Mouse (Mus musculus) cerebellum, adult 9-10 months (tissue): ENCODE measurements around the gene Fam192a.

Experiments
- DNase-seq: peaks from one replicate; pipeline ENCODE4 v3.0.0; 2022

Gene Fam192a

DNA sequence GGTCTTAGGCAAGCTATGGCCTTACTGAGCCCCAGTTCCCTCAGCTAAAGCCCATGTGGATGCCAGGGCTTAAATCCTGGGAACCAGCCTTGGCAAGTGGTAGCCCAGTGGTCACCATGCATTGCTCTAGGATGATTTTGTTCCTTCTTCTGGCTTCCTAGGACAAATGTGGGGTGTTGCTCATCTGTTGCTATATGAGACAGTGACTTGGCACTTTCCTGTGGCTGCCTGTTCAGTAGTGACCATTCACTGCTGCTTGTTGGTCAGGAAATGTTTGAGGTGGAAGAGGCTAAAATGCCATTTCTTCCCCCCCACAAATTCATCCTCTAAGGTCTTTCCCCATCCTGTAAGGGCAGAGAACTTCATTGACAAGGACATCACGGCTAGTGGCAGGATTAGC is 32.4 kb downstream of the Fam192a start:
- DNase-seq: no peak

DNA sequence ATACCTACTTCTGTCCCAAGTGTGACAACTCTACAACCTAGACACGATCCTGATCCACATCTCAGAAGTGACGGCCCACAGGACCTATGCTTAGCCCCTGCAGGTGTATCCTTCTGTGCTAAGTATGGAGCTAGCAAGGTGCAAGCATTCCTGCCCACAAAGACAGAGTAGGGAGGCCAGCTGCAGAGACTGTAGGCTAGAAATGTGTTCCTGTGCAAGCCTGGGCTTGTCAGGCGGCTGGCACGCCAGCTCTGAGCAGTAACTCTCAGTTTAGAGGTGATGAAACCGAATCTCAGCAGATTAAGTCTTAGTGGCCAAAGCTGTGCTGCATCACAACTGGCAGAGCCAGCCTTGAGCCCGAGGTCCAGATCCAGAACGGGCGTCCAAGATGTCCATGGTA is 33.7 kb downstream of the Fam192a start:
- DNase-seq: no peak

DNA sequence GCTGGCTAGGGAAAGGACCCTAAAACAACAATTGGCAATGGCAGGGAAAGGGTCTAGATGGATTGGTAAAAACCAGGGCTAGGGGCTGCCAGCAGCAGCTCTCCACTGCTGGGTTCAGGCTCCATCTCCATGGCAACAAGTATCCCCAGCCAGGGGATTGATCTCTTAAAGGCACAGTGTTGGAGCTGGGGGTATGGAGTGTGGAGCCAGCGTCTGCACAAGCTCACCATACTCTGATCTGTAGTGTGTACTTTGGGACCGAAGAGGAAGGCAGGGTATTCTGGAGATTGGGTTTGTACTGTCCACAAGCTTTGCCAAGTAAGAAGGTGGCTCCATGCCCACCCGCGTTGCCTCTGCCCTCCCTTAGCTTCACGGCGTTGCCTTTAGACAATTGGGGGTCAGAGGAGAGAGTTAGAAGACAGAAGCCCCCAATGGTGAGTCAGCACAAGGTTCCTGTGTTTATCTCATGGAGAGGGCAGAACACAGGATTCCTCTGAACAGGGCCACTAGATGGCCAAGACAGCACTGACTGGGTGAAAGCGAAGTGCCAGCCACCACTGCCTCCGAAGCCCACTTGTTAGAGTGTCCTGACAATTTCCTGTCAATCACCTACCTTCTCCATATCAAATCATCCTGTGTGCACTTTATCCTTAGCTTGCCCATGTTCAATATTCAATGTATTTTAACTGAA is 34.5 kb downstream of the Fam192a start:
- DNase-seq: no peak

DNA sequence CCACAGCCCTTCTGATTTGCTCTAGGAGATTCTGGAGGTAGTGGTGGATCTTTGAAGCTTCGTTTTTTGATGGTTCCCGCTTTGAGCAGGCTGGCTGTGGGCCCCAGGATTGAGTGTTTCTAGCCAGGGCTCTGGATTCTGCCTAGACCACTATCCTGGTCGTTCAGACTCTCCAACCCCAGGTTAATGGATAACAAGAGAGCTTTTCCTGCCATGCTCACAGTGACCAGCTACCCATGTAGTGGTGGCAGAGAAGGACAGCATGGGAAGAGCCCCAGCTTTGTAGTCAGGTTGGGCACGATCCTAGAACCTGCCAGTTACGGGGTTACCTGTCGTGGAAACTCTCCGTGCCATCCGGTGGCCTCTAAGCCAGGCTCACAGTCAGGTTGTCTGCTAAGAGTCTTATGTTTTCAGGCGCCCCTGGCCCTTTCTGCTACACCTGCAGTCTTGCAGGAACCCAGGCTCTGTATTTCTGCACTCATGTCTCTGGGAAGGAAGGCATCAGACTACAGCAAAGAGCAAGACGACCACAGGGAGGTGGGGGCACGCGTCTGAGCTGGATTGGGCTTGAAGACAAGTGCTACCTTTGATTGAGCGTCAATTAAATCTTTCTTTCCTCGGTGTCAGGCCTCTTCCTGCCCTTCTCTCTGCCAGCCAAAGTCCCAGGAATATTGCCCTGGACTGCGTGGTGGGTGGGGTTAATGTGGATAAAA is 35.2 kb downstream of the Fam192a start:
- no peak for DNase-seq

DNA sequence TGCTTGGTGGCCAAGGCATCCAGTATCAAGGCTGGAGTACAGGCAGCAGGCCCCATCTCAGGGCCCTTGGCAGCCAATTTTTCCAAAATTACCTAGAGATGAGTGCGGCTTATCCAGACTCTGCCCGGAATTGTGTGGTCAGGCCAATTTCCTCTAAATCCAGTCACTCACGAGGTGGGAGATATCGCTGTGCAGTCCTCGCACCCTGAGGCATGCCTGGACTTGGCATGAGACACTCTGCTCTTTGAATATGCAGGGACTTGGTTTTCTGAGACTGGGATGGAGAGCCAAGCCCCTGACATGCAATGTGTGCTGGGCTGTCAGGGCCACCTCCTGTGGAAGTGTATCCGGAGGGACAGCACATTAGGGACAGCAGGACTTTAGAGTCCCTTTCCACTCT is 35.8 kb downstream of the Fam192a start:
- DNase-seq: no peak

DNA sequence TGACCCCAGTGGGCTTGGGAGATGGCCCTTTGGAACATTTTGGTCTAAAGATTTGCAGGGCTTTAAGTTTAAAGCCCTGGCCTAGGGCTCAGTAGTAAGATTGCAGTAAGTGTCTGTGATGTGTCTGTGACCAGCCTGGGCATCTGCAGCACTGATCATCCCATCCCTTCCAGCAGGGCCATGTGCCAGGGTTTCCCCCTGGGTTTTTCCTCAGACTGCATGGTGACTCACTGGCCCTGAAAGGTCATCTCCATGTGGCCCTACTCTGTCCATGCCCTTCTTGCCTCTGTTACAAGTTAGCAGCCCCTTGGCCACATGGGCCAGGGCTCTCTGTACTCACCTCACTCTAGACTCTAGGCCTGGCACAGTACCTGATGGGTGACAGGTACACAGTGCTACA is 37.4 kb downstream of the Fam192a start:
- no peak for DNase-seq

DNA sequence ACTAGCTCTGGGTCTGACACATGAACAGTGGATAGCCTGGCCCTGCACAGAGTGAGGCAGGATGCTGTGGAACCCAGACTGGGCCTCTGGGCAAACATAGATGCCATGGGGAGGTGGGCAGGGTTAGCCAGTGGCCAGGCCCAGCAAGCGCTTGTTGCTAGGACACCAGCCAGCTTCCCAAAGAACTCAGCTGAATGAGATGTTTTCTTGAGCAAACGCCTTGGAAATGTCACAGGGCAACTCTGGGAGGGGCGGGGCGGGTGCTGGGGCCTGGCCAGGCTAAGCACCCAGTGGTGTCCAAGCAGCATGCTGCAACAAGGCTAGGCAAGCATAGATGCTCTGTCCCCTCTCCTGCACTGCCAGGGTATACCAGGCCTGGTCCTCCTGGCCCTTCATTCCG is 40.5 kb downstream of the Fam192a start:
- DNase-seq: no peak

DNA sequence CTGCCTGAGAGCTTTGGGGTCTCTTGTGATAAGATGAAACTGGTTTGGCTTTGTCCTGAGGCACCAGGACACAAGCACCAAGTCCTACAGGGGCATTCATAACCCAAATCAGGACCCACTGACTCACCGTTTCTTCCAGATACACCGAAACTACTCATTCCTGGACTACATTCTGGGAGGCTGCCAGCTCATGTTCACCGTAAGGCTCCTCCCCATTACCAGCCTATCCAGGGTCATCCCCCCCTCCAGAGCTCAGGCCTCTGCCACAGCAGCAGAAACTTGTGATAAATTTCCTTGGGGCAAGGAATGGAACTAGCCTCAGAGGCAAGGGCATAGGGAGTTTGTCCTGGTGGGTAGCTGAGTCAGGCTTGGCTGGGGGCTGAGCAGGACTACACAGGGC is 44.5 kb downstream of the Fam192a start:
- DNase-seq: no peak

DNA sequence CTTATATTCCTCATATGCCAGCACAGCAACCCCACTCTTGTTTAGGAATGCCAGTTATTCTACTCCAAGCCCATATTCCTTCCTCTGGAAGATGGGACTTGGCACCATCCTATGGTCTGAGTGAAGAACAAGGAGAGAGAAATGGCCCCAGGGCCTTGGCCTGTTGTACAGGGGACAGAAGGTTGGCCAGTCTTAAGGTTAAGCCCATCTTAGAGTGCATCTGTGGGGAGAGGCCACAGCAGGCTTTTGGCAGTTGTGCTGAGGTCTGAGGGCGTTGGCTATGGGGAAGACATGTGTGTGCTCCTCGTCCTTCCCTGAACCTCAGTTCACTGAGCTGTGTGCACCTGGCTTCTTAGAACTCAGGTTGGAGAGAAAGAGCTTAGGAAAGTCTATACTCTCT is 49.1 kb downstream of the Fam192a start:
- no peak for DNase-seq

DNA sequence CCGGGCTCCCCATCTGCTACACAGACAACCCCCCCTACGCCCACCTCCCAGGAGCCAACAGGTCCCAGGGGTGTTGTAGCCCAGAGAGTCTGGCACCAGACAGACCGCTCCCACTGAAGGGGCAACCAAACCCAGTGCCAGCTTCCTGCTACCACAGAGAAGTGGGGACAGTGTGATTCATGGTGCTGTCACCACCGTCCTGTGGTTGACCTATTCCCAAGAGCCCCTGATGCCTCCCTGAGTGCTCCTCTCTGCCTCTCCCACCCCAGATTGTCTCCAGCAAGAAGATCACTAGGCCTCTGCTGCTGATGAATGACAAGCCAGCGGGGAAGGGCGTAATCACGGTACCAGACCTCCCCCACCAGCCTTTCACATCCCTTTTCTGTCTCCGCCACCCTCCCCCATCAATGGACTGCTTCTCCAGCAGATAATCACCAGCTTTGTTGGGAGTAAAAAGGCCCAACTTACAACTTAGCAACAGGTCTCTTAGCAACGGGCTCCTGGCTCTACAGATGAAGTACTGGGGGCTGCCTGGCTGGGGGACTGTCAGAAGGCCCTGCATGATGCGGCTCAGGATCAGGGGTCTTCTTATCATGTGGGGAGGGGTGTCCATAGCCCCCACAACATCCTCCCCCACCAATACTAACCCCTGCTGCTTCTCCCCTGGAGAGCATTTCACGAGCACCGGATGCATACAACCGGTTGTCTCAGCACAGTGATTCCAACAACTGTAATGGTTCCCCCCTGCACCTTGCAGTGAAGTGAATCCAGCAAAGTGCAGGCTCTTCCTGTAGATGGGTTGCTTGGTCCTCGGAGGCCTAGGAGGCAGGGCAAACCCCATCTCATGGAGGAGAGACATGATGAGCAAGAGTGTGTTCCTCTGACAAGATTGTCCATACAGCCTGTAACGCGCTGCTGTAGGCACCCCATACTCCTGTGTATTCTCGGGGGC is 50.0 kb downstream of the Fam192a start:
- DNase-seq: peak; percentile 36

DNA sequence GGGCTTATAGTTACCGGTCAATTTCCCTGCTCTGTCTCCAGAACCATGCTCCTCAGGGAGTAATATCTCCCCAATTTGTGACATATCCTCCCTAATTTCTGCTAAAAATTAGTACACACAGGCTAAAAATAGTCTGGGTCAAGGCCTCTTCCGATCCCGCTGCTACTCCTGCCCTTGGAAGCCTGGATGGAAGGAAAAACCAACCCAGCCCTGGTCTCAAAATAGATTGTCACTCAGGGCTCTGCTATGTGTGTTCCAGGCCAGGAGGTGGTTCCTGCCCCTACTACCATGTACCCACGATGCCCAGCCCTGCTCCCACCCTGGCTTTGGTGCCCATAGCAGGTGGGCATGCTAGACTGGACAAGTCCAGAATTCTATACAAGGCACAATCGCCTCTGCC is 51.8 kb downstream of the Fam192a start:
- no peak for DNase-seq

DNA sequence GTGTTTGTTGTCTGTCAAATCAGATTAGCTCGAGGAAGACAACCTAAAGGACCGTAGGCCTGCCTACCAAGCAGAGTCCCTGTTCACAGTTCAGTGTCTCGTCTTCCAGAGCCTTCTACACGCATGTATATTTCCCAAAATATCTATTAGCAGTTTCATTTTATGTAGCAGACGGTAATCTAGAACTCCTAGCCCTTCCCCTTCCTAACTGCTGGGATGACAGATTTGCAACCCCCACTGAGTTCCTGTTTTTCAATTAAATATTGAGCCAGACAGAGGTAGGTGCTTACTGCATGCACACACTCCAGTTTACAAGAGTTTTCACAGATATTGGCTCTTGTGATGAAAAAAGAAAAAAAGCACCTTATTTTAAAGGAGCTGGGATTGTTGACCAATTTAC is 52.3 kb downstream of the Fam192a start:
- no peak for DNase-seq

DNA sequence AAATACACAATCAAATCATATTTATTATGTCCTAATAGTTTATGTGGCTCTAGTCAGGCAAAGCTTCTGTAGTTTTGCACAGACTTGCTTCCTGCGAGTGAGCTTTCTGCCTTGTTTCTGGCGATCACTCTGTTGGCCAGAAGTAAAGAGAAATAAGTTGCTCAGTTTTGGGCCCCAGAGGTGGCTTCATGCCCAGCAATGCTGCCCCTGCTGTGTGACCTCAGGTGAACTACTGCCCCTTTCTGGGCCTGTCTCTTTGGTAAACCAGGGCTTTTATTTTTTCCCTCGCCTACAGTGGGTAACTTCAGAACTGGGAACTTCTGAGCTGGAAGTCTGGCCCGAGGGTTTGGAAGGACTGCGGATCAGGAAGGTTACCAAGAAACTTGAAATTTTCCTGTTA is 52.8 kb downstream of the Fam192a start:
- DNase-seq: no peak

DNA sequence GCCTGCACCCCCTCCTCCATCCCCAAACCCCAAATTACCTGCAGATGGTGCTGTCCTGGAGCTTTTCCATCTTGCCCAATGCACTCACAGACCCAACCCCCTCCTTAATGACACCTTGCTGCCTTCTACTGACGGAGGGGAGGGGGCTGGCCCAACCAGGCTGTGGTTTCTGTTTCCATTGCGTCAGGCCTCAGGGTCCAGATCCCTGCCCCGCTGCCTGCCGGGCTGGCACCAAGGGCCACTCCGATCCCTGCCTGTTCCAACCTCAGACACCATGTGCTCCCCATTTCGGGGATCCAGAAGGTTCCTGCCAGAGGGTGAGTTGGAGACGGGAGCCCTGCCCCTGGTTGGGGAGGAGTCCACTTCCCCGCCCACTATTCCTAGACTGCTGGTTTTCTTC is 57.8 kb downstream of the Fam192a start:
- no peak for DNase-seq

DNA sequence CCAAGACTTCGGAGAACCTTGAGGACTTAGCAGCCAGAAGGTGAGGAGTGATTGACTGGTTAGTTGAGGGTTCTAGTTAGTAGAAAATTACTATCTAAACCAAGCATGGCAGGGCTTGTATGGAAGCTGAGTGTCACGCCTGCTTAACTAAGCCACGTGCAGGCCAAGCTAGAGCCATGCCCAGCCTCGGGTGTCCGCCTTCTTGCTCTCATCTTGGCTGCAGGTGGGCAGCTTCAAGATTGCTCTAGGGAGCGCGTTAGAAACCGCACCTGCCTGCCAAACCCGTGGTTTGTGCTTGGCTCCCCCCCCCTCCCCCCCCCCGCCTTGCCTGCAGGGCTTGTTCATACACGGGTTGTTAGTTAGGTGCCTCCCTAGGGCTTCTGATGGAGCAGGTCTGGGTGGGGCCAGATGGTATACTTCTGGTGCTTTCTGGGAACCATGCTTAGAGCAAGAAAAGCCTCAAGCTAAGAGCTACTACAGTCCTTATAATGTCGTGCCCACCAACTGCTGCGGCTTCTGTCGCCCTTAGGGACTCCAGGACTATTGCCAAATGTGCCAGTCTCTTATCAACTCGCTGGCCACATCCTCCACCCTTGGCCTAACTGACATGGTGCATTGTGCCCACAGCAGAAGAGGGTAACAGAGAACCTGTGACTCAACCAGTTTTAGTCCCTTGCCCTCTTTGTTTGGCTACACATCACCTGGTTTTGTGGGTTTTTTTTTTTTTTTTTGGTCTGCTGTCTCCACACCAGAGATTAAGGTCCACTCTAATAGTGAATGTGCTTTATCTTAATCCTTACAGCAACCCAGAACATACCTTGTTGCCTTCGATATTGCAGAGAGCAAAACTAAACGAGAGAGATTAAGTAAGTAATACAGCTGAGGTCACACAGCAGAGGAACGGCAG is 60.7 kb downstream of the Fam192a start:
- no peak for DNase-seq

DNA sequence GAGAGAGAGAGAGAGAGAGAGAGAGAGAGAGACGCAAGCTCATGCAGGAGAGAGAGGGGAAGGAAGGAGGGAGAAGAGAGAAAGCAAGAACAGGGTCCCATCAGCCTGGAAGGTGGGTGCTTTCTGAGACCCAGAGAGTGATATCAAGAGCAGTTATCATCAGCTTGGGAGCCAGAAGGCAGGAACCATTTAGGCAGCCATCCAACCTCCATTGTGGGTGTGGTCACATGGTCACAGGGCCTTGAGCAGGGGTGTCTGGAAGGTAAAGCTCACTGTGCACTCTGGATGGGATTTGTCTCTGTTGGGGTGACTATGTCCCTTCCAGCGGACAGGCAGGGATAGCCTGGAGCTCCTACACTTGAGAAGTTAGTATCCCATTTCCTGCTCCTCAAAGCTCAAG is 61.8 kb downstream of the Fam192a start:
- no peak for DNase-seq

DNA sequence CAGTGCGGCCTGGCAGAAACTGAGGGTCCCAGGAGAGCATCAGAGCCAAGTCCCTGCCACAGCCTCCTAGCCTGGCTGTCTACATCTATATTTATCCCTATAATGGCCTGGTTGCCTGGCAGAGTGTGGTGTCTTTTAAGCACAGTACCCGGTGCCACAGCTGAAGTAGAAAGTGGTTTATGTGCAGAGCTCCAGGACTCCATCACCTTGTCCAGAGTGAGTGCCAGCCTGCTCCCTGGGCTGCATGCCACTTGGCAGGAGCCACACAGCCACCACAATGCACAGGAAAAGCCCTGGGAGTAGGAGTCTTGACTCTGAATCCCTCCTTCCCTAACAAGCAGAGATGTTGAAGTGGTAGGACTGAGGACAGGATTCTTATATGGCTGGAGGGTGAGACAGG is 64.3 kb downstream of the Fam192a start:
- DNase-seq: no peak

DNA sequence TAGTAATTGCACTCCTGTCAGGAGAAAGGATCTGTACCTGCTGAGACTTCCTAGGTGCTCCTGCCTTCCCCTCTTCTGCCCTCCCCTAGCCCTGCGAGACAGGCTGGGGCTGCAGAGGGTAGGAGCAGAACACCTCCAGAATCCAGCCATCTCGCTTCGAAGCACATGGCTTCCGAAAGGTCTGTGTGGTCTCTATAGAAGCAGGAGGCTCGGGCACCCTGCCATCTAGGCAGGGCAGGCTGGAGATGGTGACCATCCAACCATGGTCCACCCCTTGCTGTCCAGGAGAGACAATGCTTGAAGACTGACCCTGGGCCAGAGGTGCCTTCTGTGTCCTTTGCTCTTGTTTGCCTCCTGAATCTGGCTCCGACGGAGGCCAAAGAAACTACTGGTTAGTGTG is 66.2 kb downstream of the Fam192a start:
- DNase-seq: no peak

DNA sequence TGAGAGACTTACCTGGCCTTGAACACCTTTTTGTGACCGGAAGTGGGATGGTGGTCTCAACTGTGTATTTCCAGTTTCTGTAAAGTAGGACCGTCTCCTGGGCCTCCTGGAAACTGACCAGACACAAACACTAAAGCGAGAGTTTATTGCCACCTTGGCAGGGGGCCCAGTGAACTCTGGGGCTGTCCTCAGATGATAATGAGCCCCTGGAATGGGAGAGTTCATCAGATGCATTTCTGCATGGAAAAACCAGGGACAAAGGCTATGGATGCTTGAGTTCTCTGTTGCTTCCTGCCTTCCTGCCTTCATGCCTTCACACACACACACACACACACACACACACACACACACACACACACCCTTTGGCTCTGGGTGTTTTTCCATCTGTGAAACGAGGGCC is 67.2 kb downstream of the Fam192a start:
- DNase-seq: no peak

DNA sequence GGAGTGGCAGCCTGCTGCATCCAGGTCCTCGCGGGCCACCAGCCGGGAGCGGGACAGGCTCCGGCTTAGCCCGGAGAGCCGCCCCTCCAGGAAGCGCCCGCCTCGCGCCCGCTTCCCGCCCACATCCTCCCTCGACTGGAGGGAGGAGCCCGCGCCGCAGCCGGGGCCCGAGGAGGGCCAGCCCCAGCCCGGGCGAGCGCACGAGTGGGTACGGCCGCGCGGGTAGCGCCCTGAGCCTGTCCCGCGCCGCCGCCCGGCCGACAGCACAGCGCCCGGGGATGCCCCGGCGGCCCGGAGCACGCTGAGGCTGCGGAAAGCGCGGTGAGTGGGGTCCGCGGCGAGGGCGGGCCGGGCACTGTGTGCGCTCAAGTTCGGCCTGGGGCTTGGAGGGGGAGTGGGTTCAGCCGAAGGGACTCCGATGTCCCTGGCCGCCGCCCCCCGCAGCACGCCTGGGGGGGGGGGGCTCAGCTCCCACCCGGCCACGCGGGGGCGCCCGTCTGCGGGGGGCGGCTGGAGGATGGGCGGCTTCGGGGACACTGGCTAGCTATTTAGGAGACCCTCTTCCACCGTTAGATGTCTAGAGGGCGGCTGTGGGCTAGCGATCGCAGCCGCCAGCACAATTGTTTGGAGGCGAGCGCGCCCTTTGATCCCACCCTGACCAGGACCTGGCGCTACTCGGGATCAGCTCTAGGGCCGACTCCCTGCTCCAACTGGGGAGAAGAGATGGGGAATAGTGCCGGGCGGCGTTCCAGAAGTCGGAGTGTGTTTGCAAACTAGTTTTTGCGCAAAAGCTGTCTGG is 68.7 kb downstream of the Fam192a start, which contains the start of gene Cpne2:
TSS of gene Cpne2 (plus strand) at position 118 of the 799 bp plus-strand sequence.
- DNase-seq: no peak

DNA sequence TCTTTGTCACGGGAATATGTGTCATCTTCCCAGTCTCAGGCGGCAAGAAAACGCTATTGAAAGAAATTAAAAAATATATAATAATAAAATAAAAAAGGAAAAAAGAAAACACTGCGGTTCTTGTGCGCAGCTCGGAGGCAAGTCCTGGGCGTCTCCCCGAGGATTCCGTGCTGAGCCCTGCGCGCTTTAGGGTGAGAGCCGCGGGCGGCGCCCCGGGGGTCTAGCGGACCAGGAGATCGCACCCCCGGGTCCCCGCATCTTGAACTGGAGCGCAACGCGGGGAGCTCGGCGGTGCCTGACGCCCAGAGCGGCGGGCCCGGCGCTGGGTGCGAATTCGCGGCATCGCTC is 69.3 kb downstream of the Fam192a start:
- no peak for DNase-seq

DNA sequence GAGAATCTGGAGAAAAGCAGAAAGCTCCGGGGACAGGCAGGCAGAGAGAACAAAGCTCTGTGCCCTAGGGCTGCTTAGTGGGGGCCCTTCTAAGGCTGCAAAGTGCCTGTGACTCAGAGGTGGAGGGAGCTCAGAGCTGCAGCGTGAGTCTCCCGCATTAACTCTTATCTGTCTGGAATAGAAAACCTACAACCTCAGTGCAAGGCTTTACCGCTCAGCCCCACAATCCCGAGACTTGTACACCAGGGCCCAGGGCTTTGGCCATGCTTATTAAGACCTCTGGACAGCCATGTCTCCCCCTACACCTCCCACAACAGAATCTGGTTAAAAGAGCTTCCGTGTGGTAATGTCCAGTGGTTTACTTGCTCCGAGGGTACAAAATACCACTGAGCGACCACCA is 69.8 kb downstream of the Fam192a start:
- no peak for DNase-seq
